Mouse (Mus musculus): Measurements from ENCODE around the gene Pigm. TPM values are rescaled to one million over a fixed set of nuclear protein-coding genes. Genes with fewer than 3 reads are reported as not detected.

The Pigm gene
- polyA plus RNA-seq, 1 experiment from 2014 or later = 4.9 TPM

GRCm38 (mm10) chr1:172396996-172397752 is 20.8 kb downstream of the Pigm start:
- Histone ChIP-seq H3K9ac (no peak overlapping the region), H3K4me1 (replicated peaks) (peaks cover 3% of the 10 kb centered on the region), H3K4me3 (no peak overlapping the region), H3K36me3 (no peaks in the 10 kb centered on the region), H3K9me3 (no peaks in the 10 kb centered on the region), H3K4me2 (no peak overlapping the region), H3K27ac (no peak overlapping the region), H3K27me3 (no peaks in the 10 kb centered on the region; the same call in 1 of the 2 replicates)
- 74% methylated on average over 9 of the region's 9 CpGs for WGBS
- ATAC-seq (ENCODE audit: low FRiP score) = no peak

- Histone ChIP-seq H3K27me3 (0 out of 2 replicates have a peak, but pooled peaks cover 5% of the 10 kb centered on the region), H3K36me3 (no peaks in the 10 kb centered on the region), H3K9ac (no peak overlapping the region), H3K4me3 (no peak overlapping the region), H3K27ac (no peak overlapping the region), H3K9me3 (no peaks in the 10 kb centered on the region), H3K4me1 (replicated peaks) (peaks cover 6% of the 10 kb centered on the region), H3K4me2 (no peak overlapping the region)
- peak; percentile 68 for ATAC-seq (ENCODE audit: low FRiP score)
- WGBS = 36% methylated on average over 16 of the region's 16 CpGs
Measured at GRCm38 (mm10) chr1:172406077-172406706, 29.8 kb downstream of the Pigm start.

- Histone ChIP-seq H3K9ac (no peak overlapping the region), H3K27ac (no peak overlapping the region), H3K36me3 (no peaks in the 10 kb centered on the region), H3K4me2 (no peak overlapping the region), H3K9me3 (no peaks in the 10 kb centered on the region), H3K4me3 (no peak overlapping the region), H3K27me3 (0 out of 2 replicates have a peak, but pooled peaks cover 5% of the 10 kb centered on the region), H3K4me1 (replicated peaks) (peaks cover 6% of the 10 kb centered on the region)
- ATAC-seq (ENCODE audit: low FRiP score) = no peak
- 8% methylated on average over 6 of the region's 6 CpGs for WGBS
Measured at GRCm38 (mm10) chr1:172408996-172409395, 32.6 kb downstream of the Pigm start.

- no peak for ATAC-seq (ENCODE audit: low FRiP score)
- WGBS = 8% methylated on average over 5 of the region's 5 CpGs
- no peaks in the 10 kb centered on the region for H3K9me3 ChIP-seq
- peaks cover 6% of the 10 kb centered on the region for H3K4me1 ChIP-seq (replicated peaks)
- no peak overlapping the region for H3K9ac ChIP-seq
- 0 out of 2 replicates have a peak overlapping the region, but pooled peaks have one; percentile 23 for H3K4me2 ChIP-seq
- H3K27me3 ChIP-seq = 0 out of 2 replicates have a peak, but pooled peaks cover 5% of the 10 kb centered on the region
- no peak overlapping the region for H3K27ac ChIP-seq
- no peaks in the 10 kb centered on the region for H3K36me3 ChIP-seq
- no peak overlapping the region for H3K4me3 ChIP-seq
Measured at GRCm38 (mm10) chr1:172409431-172409830, 33.1 kb downstream of the Pigm start.

GRCm38 (mm10) chr1:172410806-172411205 is 34.5 kb downstream of the Pigm start:
- no peak for ATAC-seq (ENCODE audit: low FRiP score)
- Histone ChIP-seq H3K4me2 (no peak overlapping the region), H3K4me3 (no peak overlapping the region), H3K4me1 (replicated peaks) (peaks cover 6% of the 10 kb centered on the region), H3K27me3 (0 out of 2 replicates have a peak, but pooled peaks cover 5% of the 10 kb centered on the region), H3K9me3 (no peaks in the 10 kb centered on the region), H3K9ac (no peak overlapping the region), H3K36me3 (no peaks in the 10 kb centered on the region), H3K27ac (no peak overlapping the region)
- WGBS = 7% methylated on average over 4 of the region's 4 CpGs

GRCm38 (mm10) chr1:172412204-172412603 is 35.9 kb downstream of the Pigm start:
- 3% methylated on average over 5 of the region's 5 CpGs for WGBS
- Histone ChIP-seq H3K4me2 (no peak overlapping the region), H3K27me3 (0 out of 2 replicates have a peak, but pooled peaks cover 5% of the 10 kb centered on the region), H3K9me3 (no peaks in the 10 kb centered on the region), H3K4me1 (replicated peaks) (no peaks in the 10 kb centered on the region), H3K27ac (no peak overlapping the region), H3K9ac (no peak overlapping the region), H3K36me3 (no peaks in the 10 kb centered on the region), H3K4me3 (no peak overlapping the region)
- ATAC-seq (ENCODE audit: low FRiP score) = peak; percentile 84

- Histone ChIP-seq H3K4me3 (no peak overlapping the region), H3K27me3 (0 out of 2 replicates have a peak, but pooled peaks cover 2% of the 10 kb centered on the region), H3K27ac (no peak overlapping the region), H3K9ac (no peak overlapping the region), H3K4me2 (no peak overlapping the region), H3K4me1 (replicated peaks) (peaks cover 3% of the 10 kb centered on the region; the same call in 1 of the 2 replicates), H3K9me3 (no peaks in the 10 kb centered on the region), H3K36me3 (no peaks in the 10 kb centered on the region)
- no peak for ATAC-seq (ENCODE audit: low FRiP score)
- 81% methylated on average over 4 of the region's 4 CpGs for WGBS
Measured at GRCm38 (mm10) chr1:172413491-172414230, 37.3 kb downstream of the Pigm start.

- ATAC-seq (ENCODE audit: low FRiP score) = no peak
- Histone ChIP-seq H3K4me3 (no peak overlapping the region), H3K27me3 (0 out of 2 replicates have a peak, but pooled peaks cover 2% of the 10 kb centered on the region), H3K4me1 (replicated peaks) (peaks cover 3% of the 10 kb centered on the region; the same call in 1 of the 2 replicates), H3K36me3 (no peaks in the 10 kb centered on the region), H3K9me3 (no peaks in the 10 kb centered on the region), H3K27ac (no peak overlapping the region), H3K4me2 (no peak overlapping the region), H3K9ac (no peak overlapping the region)
- WGBS = 88% methylated on average over 6 of the region's 6 CpGs
Measured at GRCm38 (mm10) chr1:172414231-172414585, 37.9 kb downstream of the Pigm start.

GRCm38 (mm10) chr1:172415061-172415460 is 38.7 kb downstream of the Pigm start:
- no peak overlapping the region for H3K9ac ChIP-seq
- H3K4me3 ChIP-seq = no peak overlapping the region
- 0 out of 2 replicates have a peak, but pooled peaks cover 2% of the 10 kb centered on the region for H3K27me3 ChIP-seq
- no peak overlapping the region for H3K27ac ChIP-seq
- no peak overlapping the region for H3K4me2 ChIP-seq
- H3K9me3 ChIP-seq = no peaks in the 10 kb centered on the region
- 85% methylated on average over 7 of the region's 7 CpGs for WGBS
- ATAC-seq (ENCODE audit: low FRiP score) = no peak
- peaks cover 3% of the 10 kb centered on the region; the same call in 1 of the 2 replicates for H3K4me1 ChIP-seq (replicated peaks)
- H3K36me3 ChIP-seq = no peaks in the 10 kb centered on the region

- Histone ChIP-seq H3K27ac (no peak overlapping the region), H3K9ac (no peak overlapping the region), H3K9me3 (no peaks in the 10 kb centered on the region), H3K4me2 (no peak overlapping the region), H3K4me3 (no peak overlapping the region), H3K27me3 (no peaks in the 10 kb centered on the region), H3K36me3 (no peaks in the 10 kb centered on the region), H3K4me1 (replicated peaks) (peaks cover 3% of the 10 kb centered on the region; the same call in 1 of the 2 replicates)
- ATAC-seq (ENCODE audit: low FRiP score) = peak; percentile 24; the same call in 1 of the 2 replicates
- 19% methylated on average over 6 of the region's 6 CpGs for WGBS
Measured at GRCm38 (mm10) chr1:172418173-172418572, 41.8 kb downstream of the Pigm start.

GRCm38 (mm10) chr1:172418642-172419041 is 42.3 kb downstream of the Pigm start:
- WGBS = 82% methylated on average over 3 of the region's 3 CpGs
- no peak for ATAC-seq (ENCODE audit: low FRiP score)
- no peak overlapping the region for H3K27ac ChIP-seq
- H3K4me2 ChIP-seq = no peak overlapping the region
- H3K9me3 ChIP-seq = no peaks in the 10 kb centered on the region
- no peak overlapping the region for H3K9ac ChIP-seq
- H3K27me3 ChIP-seq = no peaks in the 10 kb centered on the region
- peaks cover 3% of the 10 kb centered on the region; the same call in 1 of the 2 replicates for H3K4me1 ChIP-seq (replicated peaks)
- no peak overlapping the region for H3K4me3 ChIP-seq
- H3K36me3 ChIP-seq = no peaks in the 10 kb centered on the region

- Histone ChIP-seq H3K4me3 (no peak overlapping the region), H3K36me3 (no peaks in the 10 kb centered on the region), H3K9me3 (no peaks in the 10 kb centered on the region), H3K4me2 (no peak overlapping the region), H3K9ac (no peak overlapping the region), H3K4me1 (replicated peaks) (peaks cover 3% of the 10 kb centered on the region; the same call in 1 of the 2 replicates), H3K27me3 (no peaks in the 10 kb centered on the region), H3K27ac (no peak overlapping the region)
- no peak for ATAC-seq (ENCODE audit: low FRiP score)
- 88% methylated on average over 6 of the region's 6 CpGs for WGBS
Measured at GRCm38 (mm10) chr1:172420181-172420580, 43.8 kb downstream of the Pigm start.
